Mouse (Mus musculus) cerebellum, adult 8-10 months (tissue): ENCODE measurements at regions not wholly inside any gene's neighbourhood (a gene's known extent, or its start where the extent isn't known, plus 50 kb on each side); places are given as distances from the start of the nearest gene placed in this dataset.

Experiments used
- DNase-seq: peaks from one replicate; pipeline ENCODE4 v3.0.0; 2022

- no peak for DNase-seq
Observed at GRCm38 (mm10) chr1:66099562-66100444, 75.3 kb upstream of the Map2 start.

- DNase-seq = no peak
Observed at GRCm38 (mm10) chr1:66101419-66101818, 73.7 kb upstream of the Map2 start.

- peak; percentile 10 for DNase-seq
Observed at GRCm38 (mm10) chr1:66104493-66104892, 70.6 kb upstream of the Map2 start.

GRCm38 (mm10) chr1:66105206-66105605, 69.9 kb upstream of the Map2 start:
- DNase-seq = no peak

GRCm38 (mm10) chr1:66108051-66108450, 67.0 kb upstream of the Map2 start:
- DNase-seq = no peak

- DNase-seq = no peak
Observed at GRCm38 (mm10) chr1:66113916-66114315, 61.2 kb upstream of the Map2 start.

- peak; percentile 30 for DNase-seq
Observed at GRCm38 (mm10) chr1:66115330-66115729, 59.7 kb upstream of the Map2 start.
